Mouse (Mus musculus): ENCODE results near the gene C2cd2. TPM values are rescaled to one million over a fixed set of nuclear protein-coding genes. Genes with fewer than 3 reads are reported as not detected.
A peak's percentile ranks its signal among the peaks of the same experiment; 100 is the strongest.

C2cd2 gene
- polyA plus RNA-seq, 2 experiments: 14.2 to 21.7 TPM

GRCm38 (mm10) chr16:97907496-97907895, 54.9 kb downstream of the C2cd2 start:
- H3K4me1 ChIP-seq (ENCODE audit: control insufficient read depth, insufficient read depth, low read length): no peaks in the 10 kb centered on the region
- 78% methylated on average over 6 of the region's 6 CpGs for WGBS
- ATAC-seq (ENCODE audit: low FRiP score, low read depth): no peak
- no peaks in the 10 kb centered on the region for H3K9me3 ChIP-seq (ENCODE audit: control insufficient read depth, low read length)
- H3K4me2 ChIP-seq (replicated peaks; ENCODE audit: low read depth, low read length, severe bottlenecking): no peak overlapping the region
- no peaks in the 10 kb centered on the region for H3K27me3 ChIP-seq (ENCODE audit: control insufficient read depth, insufficient read depth, low read length)
- H3K4me3 ChIP-seq (replicated peaks; ENCODE audit: low read length): no peak overlapping the region
- H3K27ac ChIP-seq (replicated peaks; ENCODE audit: low read depth, low read length): no peak overlapping the region
- H3K9ac ChIP-seq (ENCODE audit: low read depth, low read length, severe bottlenecking): no peak overlapping the region
- no peaks in the 10 kb centered on the region for H3K36me3 ChIP-seq (ENCODE audit: control insufficient read depth, insufficient read depth, low read length)
- no peak for DNase-seq (ENCODE audit: low spot score)
- no peak for TF ChIP-seq POLR2A (IDR thresholded peaks at IDR 0.05; ENCODE audit: borderline replicate concordance, extremely low read depth, insufficient read depth, insufficient read length)

- no peak for TF ChIP-seq POLR2A (IDR thresholded peaks at IDR 0.05; ENCODE audit: borderline replicate concordance, extremely low read depth, insufficient read depth, insufficient read length)
- Histone ChIP-seq H3K9me3 (ENCODE audit: control insufficient read depth, low read length) (no peaks in the 10 kb centered on the region), H3K4me2 (replicated peaks; ENCODE audit: low read depth, low read length, severe bottlenecking) (no peak overlapping the region), H3K4me1 (ENCODE audit: control insufficient read depth, insufficient read depth, low read length) (no peaks in the 10 kb centered on the region), H3K36me3 (ENCODE audit: control insufficient read depth, insufficient read depth, low read length) (no peaks in the 10 kb centered on the region), H3K27ac (replicated peaks; ENCODE audit: low read depth, low read length) (no peak overlapping the region), H3K4me3 (replicated peaks; ENCODE audit: low read length) (no peak overlapping the region), H3K9ac (ENCODE audit: low read depth, low read length, severe bottlenecking) (no peak overlapping the region), H3K27me3 (ENCODE audit: control insufficient read depth, insufficient read depth, low read length) (no peaks in the 10 kb centered on the region)
- ATAC-seq (ENCODE audit: low FRiP score, low read depth): no peak
- no peak for DNase-seq (ENCODE audit: low spot score)
Measured at GRCm38 (mm10) chr16:97906337-97906736, 56.1 kb downstream of the C2cd2 start.

- ATAC-seq (ENCODE audit: low FRiP score, low read depth) (no peak), DNase-seq (ENCODE audit: low spot score) (no peak)
- no peaks in the 10 kb centered on the region for H3K4me1 ChIP-seq (ENCODE audit: control insufficient read depth, insufficient read depth, low read length)
- H3K27ac ChIP-seq (replicated peaks; ENCODE audit: low read depth, low read length): no peak overlapping the region
- WGBS: 89% methylated on average over 2 of the region's 2 CpGs
- no peak overlapping the region for H3K9ac ChIP-seq (ENCODE audit: low read depth, low read length, severe bottlenecking)
- TF ChIP-seq POLR2A (IDR thresholded peaks at IDR 0.05; ENCODE audit: borderline replicate concordance, extremely low read depth, insufficient read depth, insufficient read length): no peak
- H3K4me3 ChIP-seq (replicated peaks; ENCODE audit: low read length): no peak overlapping the region
- no peaks in the 10 kb centered on the region for H3K36me3 ChIP-seq (ENCODE audit: control insufficient read depth, insufficient read depth, low read length)
- H3K27me3 ChIP-seq (ENCODE audit: control insufficient read depth, insufficient read depth, low read length): no peaks in the 10 kb centered on the region
- no peak overlapping the region for H3K4me2 ChIP-seq (replicated peaks; ENCODE audit: low read depth, low read length, severe bottlenecking)
- H3K9me3 ChIP-seq (ENCODE audit: control insufficient read depth, low read length): no peaks in the 10 kb centered on the region
Measured at GRCm38 (mm10) chr16:97905449-97905991, 56.9 kb downstream of the C2cd2 start.

- no peak for TF ChIP-seq POLR2A (IDR thresholded peaks at IDR 0.05; ENCODE audit: borderline replicate concordance, extremely low read depth, insufficient read depth, insufficient read length)
- no peak for ATAC-seq (ENCODE audit: low FRiP score, low read depth)
Measured at GRCm38 (mm10) chr16:97904035-97904434, 58.4 kb downstream of the C2cd2 start.

GRCm38 (mm10) chr16:97897346-97898024, 64.9 kb downstream of the C2cd2 start:
- 76% methylated on average over 5 of the region's 5 CpGs for WGBS
- ATAC-seq (ENCODE audit: low FRiP score, low read depth): no peak
- TF ChIP-seq POLR2A (IDR thresholded peaks at IDR 0.05; ENCODE audit: borderline replicate concordance, extremely low read depth, insufficient read depth, insufficient read length): no peak
- H3K4me2 ChIP-seq (replicated peaks; ENCODE audit: low read depth, low read length, severe bottlenecking): no peak overlapping the region
- no peaks in the 10 kb centered on the region for H3K27me3 ChIP-seq (ENCODE audit: control insufficient read depth, insufficient read depth, low read length)
- no peak overlapping the region for H3K27ac ChIP-seq (replicated peaks; ENCODE audit: low read depth, low read length)
- H3K36me3 ChIP-seq (ENCODE audit: control insufficient read depth, insufficient read depth, low read length): no peaks in the 10 kb centered on the region
- peak; percentile 31 for DNase-seq (ENCODE audit: low spot score)
- H3K4me3 ChIP-seq (replicated peaks; ENCODE audit: low read length): no peak overlapping the region
- no peaks in the 10 kb centered on the region for H3K4me1 ChIP-seq (ENCODE audit: control insufficient read depth, insufficient read depth, low read length)
- H3K9me3 ChIP-seq (ENCODE audit: control insufficient read depth, low read length): no peaks in the 10 kb centered on the region
- H3K9ac ChIP-seq (ENCODE audit: low read depth, low read length, severe bottlenecking): no peak overlapping the region

More at GRCm38 (mm10) chr16:97904035-97904434, 58.4 kb downstream of the C2cd2 start:
- H3K4me2 ChIP-seq (replicated peaks; ENCODE audit: low read depth, low read length, severe bottlenecking): no peak overlapping the region
- H3K27me3 ChIP-seq (ENCODE audit: control insufficient read depth, insufficient read depth, low read length): no peaks in the 10 kb centered on the region
- no peak overlapping the region for H3K4me3 ChIP-seq (replicated peaks; ENCODE audit: low read length)
- H3K9ac ChIP-seq (ENCODE audit: low read depth, low read length, severe bottlenecking): no peak overlapping the region
- H3K9me3 ChIP-seq (ENCODE audit: control insufficient read depth, low read length): no peaks in the 10 kb centered on the region
- no peaks in the 10 kb centered on the region for H3K36me3 ChIP-seq (ENCODE audit: control insufficient read depth, insufficient read depth, low read length)
- no peak overlapping the region for H3K27ac ChIP-seq (replicated peaks; ENCODE audit: low read depth, low read length)
- H3K4me1 ChIP-seq (ENCODE audit: control insufficient read depth, insufficient read depth, low read length): no peaks in the 10 kb centered on the region
- 85% methylated on average over 3 of the region's 3 CpGs for WGBS
- DNase-seq (ENCODE audit: low spot score): no peak

All from limb, embryonic 14.5 days (tissue).